Mouse (Mus musculus): ENCODE data around the gene Mttp.

DNA sequence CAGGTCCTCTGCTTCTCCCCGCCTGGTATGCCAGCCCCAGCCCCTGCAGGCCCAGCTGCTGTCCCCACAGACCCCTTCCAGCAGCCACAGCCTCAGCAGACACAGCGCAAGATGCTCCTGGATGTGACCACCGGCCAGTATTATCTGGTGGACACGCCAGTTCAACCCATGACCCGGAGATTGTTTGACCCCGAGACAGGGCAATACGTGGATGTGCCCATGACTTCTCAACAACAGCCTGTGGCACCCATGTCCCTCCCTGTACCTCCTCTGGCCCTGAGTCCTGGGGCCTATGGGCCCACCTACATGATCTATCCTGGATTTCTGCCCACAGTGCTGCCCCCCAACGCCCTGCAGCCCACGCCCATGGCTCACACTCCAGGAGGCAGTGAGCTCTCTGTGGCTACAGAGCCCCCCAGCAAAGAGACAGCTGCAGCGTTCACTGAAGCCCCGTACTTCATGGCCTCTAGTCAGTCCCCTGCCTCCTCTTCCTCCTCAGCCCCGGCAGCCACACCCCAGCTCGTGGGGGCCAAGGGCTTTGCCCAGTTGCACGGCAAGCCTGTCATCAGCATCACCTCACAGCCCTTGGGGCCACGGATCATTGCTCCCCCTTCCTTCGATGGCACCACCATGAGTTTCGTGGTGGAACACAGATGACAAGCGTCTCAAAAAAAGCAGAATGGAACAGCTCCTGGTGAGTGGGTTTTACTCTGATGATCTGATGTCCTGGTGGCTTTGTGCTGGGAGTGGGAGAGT lies 74.8 kb downstream of the Mttp start:
- TF ChIP-seq POLR2A (IDR thresholded peaks at IDR 0.05; ENCODE audit: borderline replicate concordance, extremely low read depth, insufficient read depth, insufficient read length, poor library complexity, severe bottlenecking), result no peak
- TF ChIP-seq CTCF (IDR thresholded peaks at IDR 0.05; ENCODE audit: borderline replicate concordance, extremely low read depth, insufficient read depth, insufficient read length), result no peak
